Mouse (Mus musculus): ENCODE results near the gene Elp6.

Elp6 gene

GRCm38 (mm10) chr9:110361299-110361698 lies 56.3 kb downstream of the Elp6 start:
- DNase-seq (ENCODE audit: low spot score in 2 of 2): no peak

DNA sequence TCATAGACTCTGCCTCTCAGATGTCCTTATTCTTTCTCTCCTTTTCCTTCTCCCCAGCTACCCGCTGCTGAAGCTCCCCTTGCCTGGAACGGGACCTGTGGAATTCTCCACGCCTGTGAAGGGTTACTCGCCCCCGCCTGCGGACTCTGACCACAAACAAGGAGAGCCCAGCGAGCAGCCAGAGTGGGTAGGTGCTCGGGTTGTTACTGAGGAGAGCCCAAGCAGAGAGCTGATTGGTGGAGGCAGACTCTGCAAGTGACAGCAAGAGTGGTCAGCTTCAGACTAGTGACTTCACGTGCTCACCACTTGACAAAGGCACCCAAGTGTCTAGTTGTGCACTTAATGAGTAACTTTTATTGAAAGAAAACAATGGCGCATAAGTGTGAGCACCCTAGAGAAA lies 57.4 kb downstream of the Elp6 start:
- no peak for DNase-seq (ENCODE audit: low spot score in 2 of 2)

DNA sequence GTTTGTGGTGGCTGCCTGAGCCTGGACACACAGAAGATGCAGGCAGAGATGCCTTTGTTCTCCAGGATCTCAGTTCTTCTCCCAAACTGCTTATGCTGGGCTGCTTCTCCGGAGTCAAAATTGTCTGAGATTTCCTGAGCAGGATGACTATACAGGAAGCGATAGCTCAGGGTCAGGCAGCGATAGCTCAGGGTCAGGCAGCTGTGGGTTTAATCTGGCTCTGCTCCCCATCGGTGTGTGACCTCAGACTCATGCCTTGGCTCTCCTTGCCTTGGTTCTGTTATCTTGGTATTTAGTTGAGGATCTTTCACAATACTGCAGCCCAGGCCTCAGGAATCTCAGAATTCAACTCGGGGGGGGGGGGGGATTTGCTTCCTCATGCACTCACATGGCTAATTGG lies 61.8 kb downstream of the Elp6 start:
- DNase-seq (ENCODE audit: low spot score in 2 of 2): no peak

- DNase-seq (ENCODE audit: low spot score in 2 of 2): no peak
These were observed 64.9 kb downstream of the Elp6 start for GRCm38 (mm10) chr9:110369860-110370259.
